Mouse (Mus musculus) embryonic fibroblast, embryonic 13.5 days (primary cell): Measurements from ENCODE around the gene Nnat. TPM values are rescaled to one million over a fixed set of nuclear protein-coding genes. Genes with fewer than 3 reads are reported as not detected.

Source experiments
- H3K27ac ChIP-seq: 2 replicates; pipeline ENCODE4 v1.5.1; 2012; ENCODE audit warnings: low read length, control low read depth, inconsistent platforms; ENCODE audit not compliant: insufficient read depth
- H3K4me1 ChIP-seq: 2 replicates; pipeline ENCODE4 v1.6.1; 2011; ENCODE audit warnings: low read length; ENCODE audit not compliant: control insufficient read depth, insufficient read depth
- H3K4me3 ChIP-seq: 2 replicates; pipeline ENCODE4 v1.5.1; 2011; ENCODE audit warnings: mild to moderate bottlenecking, control low read depth, low read length; ENCODE audit not compliant: insufficient read depth
- CTCF ChIP-seq: IDR thresholded peaks from 2 replicates; pipeline ENCODE4 v1.5.1; 2011; ENCODE audit warnings: mild to moderate bottlenecking, control low read depth, low read length, moderate library complexity, borderline replicate concordance; ENCODE audit not compliant: insufficient read depth
- POLR2A ChIP-seq: IDR thresholded peaks from 2 replicates; pipeline ENCODE4 v1.6.1; 2011; ENCODE audit warnings: low read depth, mild to moderate bottlenecking, control low read depth, low read length, moderate library complexity
- polyA plus RNA-seq: library from polyadenylated mRNA; stranded (reverse); fragments of >200 nt; gene quantifications from 2 replicates; pipeline ENCODE4 v1.2.4, GENCODE M21; 2011; ENCODE audit warnings: low read depth; ENCODE audit not compliant: missing spikeins, insufficient read length

The Nnat gene
- polyA plus RNA-seq, 1 experiment, result 15.1 TPM

DNA sequence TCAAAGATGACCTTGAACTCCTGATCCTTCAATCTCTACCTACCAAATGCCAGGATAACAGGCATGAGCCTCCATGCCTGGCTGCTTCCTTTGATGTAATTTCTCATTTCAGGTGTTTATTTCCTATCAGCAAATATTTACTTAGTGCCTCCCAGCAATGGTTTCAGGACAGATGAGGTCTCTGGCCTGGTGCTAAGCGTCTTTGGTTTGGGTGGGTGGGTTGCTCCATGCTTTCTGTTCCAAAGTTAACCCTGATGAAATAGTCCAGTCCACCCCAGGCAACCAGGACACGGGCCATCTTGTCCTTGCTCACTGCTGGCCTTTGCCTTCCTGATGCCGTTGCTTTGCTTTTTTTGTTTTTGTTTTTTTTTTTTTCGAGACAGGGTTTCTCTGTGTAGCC, 9.6 kb upstream of the Nnat start:
- Histone ChIP-seq H3K27ac (no peak overlapping the region), H3K4me1 (peaks cover 10% of the 10 kb centered on the region), H3K4me3 (no peak overlapping the region)
- TF ChIP-seq CTCF (no peak), POLR2A (no peak)

GRCm38 (mm10) chr2:157552158-157552886, 7.6 kb upstream of the Nnat start:
- Histone ChIP-seq H3K4me3 (no peak overlapping the region), H3K4me1 (peaks cover 20% of the 10 kb centered on the region), H3K27ac (no peak overlapping the region)
- TF ChIP-seq POLR2A, result no peak
- no peak for TF ChIP-seq CTCF

DNA sequence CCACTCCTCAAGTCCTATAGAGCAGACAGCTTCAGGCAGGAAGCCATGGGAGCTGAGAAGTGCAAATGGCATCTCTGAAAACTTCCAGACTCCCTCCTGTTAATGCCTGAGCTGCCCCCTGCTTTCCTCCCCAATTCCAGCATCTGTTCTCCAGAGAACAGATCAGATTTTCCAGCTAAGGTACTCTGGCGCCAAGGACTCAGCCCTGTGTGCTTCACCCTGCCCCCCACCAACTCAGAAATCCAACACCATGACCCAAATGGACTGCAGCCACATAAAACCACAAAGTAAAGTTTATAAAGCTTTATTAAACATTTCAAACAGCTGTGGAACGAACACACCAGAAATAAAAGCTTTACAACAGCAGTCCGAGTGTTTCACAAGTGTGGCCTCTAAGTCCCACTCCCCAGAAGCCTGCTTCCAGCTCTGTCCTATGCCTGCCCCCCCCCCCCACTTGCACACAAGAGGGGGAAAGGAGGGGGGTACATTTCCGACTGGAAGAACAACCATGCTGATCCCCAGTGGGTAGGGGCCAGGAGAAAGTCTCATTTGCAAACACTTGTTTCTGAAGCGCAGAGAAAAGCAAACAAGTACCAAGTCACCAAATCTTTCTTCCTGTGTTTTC, 3.7 kb upstream of the Nnat start:
- Histone ChIP-seq H3K4me3 (no peak overlapping the region), H3K27ac (peak overlapping the region; percentile 55), H3K4me1 (peaks cover 20% of the 10 kb centered on the region)
- no peak for TF ChIP-seq CTCF
- no peak for TF ChIP-seq POLR2A

- Histone ChIP-seq H3K27ac (no peak overlapping the region), H3K4me1 (peaks cover 11% of the 10 kb centered on the region), H3K4me3 (no peak overlapping the region)
- TF ChIP-seq CTCF (no peak), POLR2A (no peak)
These were observed 1.8 kb upstream of the Nnat start for GRCm38 (mm10) chr2:157558051-157558450.

DNA sequence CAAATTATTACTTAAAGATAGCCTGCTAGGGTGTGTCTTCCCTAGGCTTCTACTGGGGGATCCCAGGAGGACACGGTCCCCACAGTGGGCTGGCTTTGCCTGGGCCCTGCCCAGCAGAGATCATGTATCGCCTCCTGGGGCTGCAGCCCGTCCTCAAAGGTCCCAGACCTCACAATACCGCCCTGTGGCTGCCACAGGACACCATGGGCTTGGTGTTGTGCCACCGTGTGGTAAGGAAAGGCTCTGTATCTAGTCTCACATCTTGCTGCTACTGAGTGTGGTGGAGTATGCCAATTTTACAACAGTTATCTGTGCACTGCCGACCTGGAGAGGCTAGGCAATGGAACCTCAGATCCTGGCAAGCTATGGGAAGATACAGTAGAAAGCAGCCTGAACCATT, 1.4 kb upstream of the Nnat start:
- no peak overlapping the region for H3K27ac ChIP-seq
- peaks cover 10% of the 10 kb centered on the region for H3K4me1 ChIP-seq
- no peak for TF ChIP-seq POLR2A
- TF ChIP-seq CTCF, result peak; percentile 11; the same call in 1 of the 2 replicates
- no peak overlapping the region for H3K4me3 ChIP-seq

GRCm38 (mm10) chr2:157559440-157559839, 438 bp upstream of the Nnat start:
- H3K4me3 ChIP-seq, result peak overlapping the region; percentile 29; the same call in 1 of the 2 replicates
- no peak overlapping the region for H3K27ac ChIP-seq
- H3K4me1 ChIP-seq, result peaks cover 10% of the 10 kb centered on the region
- TF ChIP-seq POLR2A (no peak), CTCF (no peak)

DNA sequence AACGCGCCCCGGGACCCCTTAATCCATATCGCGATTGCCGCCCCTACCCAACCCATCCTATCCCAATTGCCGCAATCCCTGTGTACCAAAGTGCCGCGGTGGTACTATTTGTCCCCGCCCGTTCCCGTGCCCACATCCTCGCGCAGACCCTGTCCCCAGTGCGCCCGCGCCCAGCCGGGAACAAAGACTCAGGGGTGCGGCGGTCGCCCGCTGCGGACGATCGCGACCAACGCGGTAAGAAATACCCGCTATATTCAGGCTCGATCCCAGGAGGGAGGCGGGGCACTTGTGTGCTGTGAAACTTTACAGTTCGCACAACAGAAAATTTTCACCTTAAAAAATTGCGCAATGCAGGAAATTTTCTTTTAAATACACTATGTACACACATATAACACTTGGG, 424 bp downstream of the Nnat start:
- peak overlapping the region; percentile 29 for H3K4me3 ChIP-seq
- no peak for TF ChIP-seq POLR2A
- peaks cover 10% of the 10 kb centered on the region for H3K4me1 ChIP-seq
- no peak overlapping the region for H3K27ac ChIP-seq

GRCm38 (mm10) chr2:157561165-157561836, 1.4 kb downstream of the Nnat start:
- TF ChIP-seq CTCF, result no peak
- no peak for TF ChIP-seq POLR2A
- Histone ChIP-seq H3K4me1 (0 out of 2 replicates have a peak, but pooled peaks cover 3% of the 10 kb centered on the region), H3K27ac (no peak overlapping the region), H3K4me3 (peak overlapping the region; percentile 21)

- H3K4me1 ChIP-seq, result peaks cover 5% of the 10 kb centered on the region
- H3K4me3 ChIP-seq, result no peak overlapping the region
- H3K27ac ChIP-seq, result no peak overlapping the region
- TF ChIP-seq POLR2A (no peak), CTCF (no peak)
These were observed 3.2 kb downstream of the Nnat start for GRCm38 (mm10) chr2:157563031-157563430.

GRCm38 (mm10) chr2:157564723-157565122, 4.8 kb downstream of the Nnat start:
- TF ChIP-seq POLR2A (no peak), CTCF (no peak)
- Histone ChIP-seq H3K4me1 (peaks cover 5% of the 10 kb centered on the region), H3K27ac (no peak overlapping the region; the same call in 1 of the 2 replicates), H3K4me3 (peak overlapping the region; percentile 66)
